Mouse (Mus musculus) forebrain, embryonic 13.5 days (tissue): ENCODE results near the gene Il15ra. TPM values are rescaled to one million over a fixed set of nuclear protein-coding genes. Genes with fewer than 3 reads are reported as not detected.

ENCODE experiments used
- ATAC-seq: fragments of 200-750 bp; cut with Nextera tagmentation; 2 replicates; pipeline ENCODE4 v1.8.0; 2017
- H3K27ac ChIP-seq: fragments of 300-500 bp; sonication (generic); 2 replicates; pipeline ENCODE4 v1.5.1; 2015; ENCODE audit warnings: inconsistent platforms, mild to moderate bottlenecking, moderate library complexity
- H3K27me3 ChIP-seq: fragments of 300-500 bp; sonication (generic); 2 replicates; pipeline ENCODE4 v1.6.1; 2015; ENCODE audit warnings: mild to moderate bottlenecking, inconsistent platforms
- H3K36me3 ChIP-seq: fragments of 300-500 bp; sonication (generic); 2 replicates; pipeline ENCODE4 v1.6.1; 2015; ENCODE audit warnings: mild to moderate bottlenecking, inconsistent platforms; ENCODE audit not compliant: poor library complexity, severe bottlenecking
- H3K4me1 ChIP-seq: fragments of 300-500 bp; sonication (generic); 2 replicates; pipeline ENCODE4 v1.6.1; 2015; ENCODE audit warnings: inconsistent platforms
- H3K4me2 ChIP-seq: fragments of 300-500 bp; sonication (generic); 2 replicates; pipeline ENCODE4 v1.6.1; 2015; ENCODE audit warnings: inconsistent platforms, mild to moderate bottlenecking, moderate library complexity
- H3K4me3 ChIP-seq: fragments of 300-500 bp; sonication (generic); 2 replicates; pipeline ENCODE4 v1.5.1; 2015; ENCODE audit warnings: mild to moderate bottlenecking, inconsistent platforms
- H3K9ac ChIP-seq: fragments of 300-500 bp; sonication (generic); 2 replicates; pipeline ENCODE4 v1.6.1; 2015; ENCODE audit warnings: mild to moderate bottlenecking, inconsistent platforms
- H3K9me3 ChIP-seq: fragments of 300-500 bp; sonication (generic); replicated peaks from 2 replicates; pipeline ENCODE4 v1.6.1; 2016; ENCODE audit warnings: inconsistent platforms
- WGBS: fragments of 180-500 bp; shearing (Covaris S2); methylation state at CpG from one replicate; pipeline ENCODE4 v1.1.7; 2015; 5-methylcytosine and 5-hydroxymethylcytosine counted together
- polyA plus RNA-seq: library from polyadenylated mRNA; unstranded; fragments of >200 nt; fragmentation: Nextera tagmentation; extraction: Ambion mirVana; gene quantifications from 2 replicates; pipeline ENCODE4 v1.2.1, GENCODE M21; 2015

Il15ra gene
- polyA plus RNA-seq, 1 experiment from 2014 or later: 0.52 TPM

DNA sequence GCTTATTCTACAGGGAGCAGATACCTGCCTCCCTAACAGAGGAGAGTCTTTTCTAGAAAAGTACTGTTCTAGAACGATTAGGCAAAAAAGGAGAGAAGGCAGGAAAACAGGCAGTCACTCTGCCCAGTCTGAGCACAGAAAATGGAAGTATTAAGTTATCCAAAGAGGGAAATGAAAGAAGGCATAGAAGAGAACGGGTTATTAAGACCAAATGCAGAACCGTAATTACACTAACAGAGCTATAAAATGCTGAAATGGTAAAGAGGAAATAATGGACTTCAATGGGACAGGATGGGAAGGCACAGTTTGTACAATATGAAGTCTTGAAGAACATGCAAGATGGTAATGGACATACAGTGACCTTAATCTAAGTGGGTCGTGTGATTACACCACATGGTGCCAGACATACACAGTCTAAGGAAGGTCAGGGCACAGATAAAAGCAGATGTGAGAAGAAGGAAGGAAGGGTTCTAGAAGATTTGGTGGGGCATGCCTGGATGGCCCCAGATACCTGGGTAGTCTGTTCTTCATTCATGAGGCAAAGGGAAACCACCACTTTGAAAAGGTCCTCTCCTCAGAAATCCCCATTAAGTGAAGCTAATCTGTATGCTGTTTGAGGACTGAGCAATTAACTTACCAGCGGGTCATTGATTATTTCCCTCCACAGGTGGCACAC, 61.5 kb downstream of the Il15ra start:
- Histone ChIP-seq H3K27ac (no peak overlapping the region), H3K4me2 (no peak overlapping the region), H3K27me3 (no peaks in the 10 kb centered on the region), H3K9me3 (no peaks in the 10 kb centered on the region), H3K9ac (no peak overlapping the region), H3K4me3 (no peak overlapping the region), H3K4me1 (no peaks in the 10 kb centered on the region), H3K36me3 (peaks cover 68% of the 10 kb centered on the region)
- ATAC-seq: no peak
- 66% methylated on average over 5 of the region's 5 CpGs for WGBS

GRCm38 (mm10) chr2:11767161-11767545, 62.1 kb downstream of the Il15ra start:
- Histone ChIP-seq H3K9me3 (no peaks in the 10 kb centered on the region), H3K4me1 (no peaks in the 10 kb centered on the region), H3K36me3 (peaks cover 63% of the 10 kb centered on the region), H3K27me3 (no peaks in the 10 kb centered on the region), H3K4me2 (no peak overlapping the region), H3K4me3 (no peak overlapping the region), H3K9ac (no peak overlapping the region), H3K27ac (no peak overlapping the region)
- 72% methylated on average over 10 of the region's 10 CpGs for WGBS
- ATAC-seq: no peak

DNA sequence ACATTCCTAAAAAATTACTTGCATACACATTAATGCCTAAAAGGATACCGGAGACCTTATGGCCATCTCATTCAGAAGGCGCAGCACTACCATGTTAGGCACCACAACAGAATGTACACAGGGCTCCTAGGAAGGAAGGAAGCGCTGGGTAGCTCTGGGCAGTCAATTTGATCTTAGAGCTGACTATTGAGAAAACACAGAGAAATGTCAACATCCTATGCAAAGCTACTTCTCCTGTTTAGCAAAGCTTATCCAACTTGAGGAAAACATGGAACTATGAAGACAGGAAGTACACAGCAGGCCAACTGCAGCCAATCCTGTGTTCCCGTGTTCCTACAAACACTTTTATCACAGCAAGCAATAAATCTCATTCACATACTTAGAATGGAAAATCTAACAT, 66.6 kb downstream of the Il15ra start:
- Histone ChIP-seq H3K27me3 (no peaks in the 10 kb centered on the region), H3K4me1 (peaks cover 19% of the 10 kb centered on the region), H3K4me2 (no peak overlapping the region), H3K9ac (no peak overlapping the region), H3K9me3 (no peaks in the 10 kb centered on the region), H3K36me3 (peaks cover 20% of the 10 kb centered on the region), H3K27ac (no peak overlapping the region), H3K4me3 (no peak overlapping the region)
- 94% methylated on average over 4 of the region's 4 CpGs for WGBS
- ATAC-seq: no peak

DNA sequence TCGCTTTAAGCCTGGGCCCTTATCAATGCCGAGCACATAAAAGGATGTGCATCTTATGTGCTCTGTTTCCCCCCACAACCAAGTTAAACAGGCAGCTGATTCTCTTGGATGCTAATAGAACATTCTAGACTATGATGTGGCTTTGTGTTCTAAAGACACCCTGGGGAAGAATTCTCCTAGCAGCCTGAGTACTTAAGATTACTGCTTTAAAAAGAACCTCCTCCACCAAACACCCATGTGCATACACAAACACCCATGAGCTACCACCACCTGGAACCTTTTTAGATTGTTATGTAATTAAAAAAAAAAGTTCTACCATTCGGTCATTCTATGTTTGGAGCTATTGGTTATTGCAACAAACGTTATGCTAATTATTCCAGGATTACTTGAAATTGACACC, 67.3 kb downstream of the Il15ra start:
- no peak overlapping the region for H3K9ac ChIP-seq
- H3K27ac ChIP-seq: no peak overlapping the region
- peaks cover 20% of the 10 kb centered on the region for H3K4me1 ChIP-seq
- no peak overlapping the region for H3K4me3 ChIP-seq
- WGBS: 86% methylated on average over 4 of the region's 4 CpGs
- no peak overlapping the region for H3K4me2 ChIP-seq
- no peaks in the 10 kb centered on the region for H3K9me3 ChIP-seq
- no peak for ATAC-seq
- H3K36me3 ChIP-seq: peaks cover 13% of the 10 kb centered on the region
- H3K27me3 ChIP-seq: no peaks in the 10 kb centered on the region

GRCm38 (mm10) chr2:11774426-11774825, 69.3 kb downstream of the Il15ra start:
- Histone ChIP-seq H3K9me3 (no peaks in the 10 kb centered on the region), H3K4me1 (peaks cover 26% of the 10 kb centered on the region), H3K4me3 (no peak overlapping the region), H3K9ac (no peak overlapping the region), H3K27ac (no peak overlapping the region), H3K36me3 (no peaks in the 10 kb centered on the region), H3K4me2 (no peak overlapping the region), H3K27me3 (no peaks in the 10 kb centered on the region)
- ATAC-seq: no peak
- 90% methylated on average over 10 of the region's 10 CpGs for WGBS

- Histone ChIP-seq H3K4me1 (peaks cover 33% of the 10 kb centered on the region), H3K4me2 (no peak overlapping the region), H3K36me3 (no peaks in the 10 kb centered on the region), H3K27me3 (no peaks in the 10 kb centered on the region), H3K27ac (no peak overlapping the region), H3K4me3 (no peak overlapping the region), H3K9ac (no peak overlapping the region), H3K9me3 (no peaks in the 10 kb centered on the region)
- 77% methylated on average over 5 of the region's 5 CpGs for WGBS
- no peak for ATAC-seq
These were observed 70.0 kb downstream of the Il15ra start for GRCm38 (mm10) chr2:11775121-11775520.

GRCm38 (mm10) chr2:11776415-11776814, 71.3 kb downstream of the Il15ra start:
- peaks cover 8% of the 10 kb centered on the region for H3K36me3 ChIP-seq
- H3K27ac ChIP-seq: no peak overlapping the region
- 53% methylated on average over 8 of the region's 8 CpGs for WGBS

DNA sequence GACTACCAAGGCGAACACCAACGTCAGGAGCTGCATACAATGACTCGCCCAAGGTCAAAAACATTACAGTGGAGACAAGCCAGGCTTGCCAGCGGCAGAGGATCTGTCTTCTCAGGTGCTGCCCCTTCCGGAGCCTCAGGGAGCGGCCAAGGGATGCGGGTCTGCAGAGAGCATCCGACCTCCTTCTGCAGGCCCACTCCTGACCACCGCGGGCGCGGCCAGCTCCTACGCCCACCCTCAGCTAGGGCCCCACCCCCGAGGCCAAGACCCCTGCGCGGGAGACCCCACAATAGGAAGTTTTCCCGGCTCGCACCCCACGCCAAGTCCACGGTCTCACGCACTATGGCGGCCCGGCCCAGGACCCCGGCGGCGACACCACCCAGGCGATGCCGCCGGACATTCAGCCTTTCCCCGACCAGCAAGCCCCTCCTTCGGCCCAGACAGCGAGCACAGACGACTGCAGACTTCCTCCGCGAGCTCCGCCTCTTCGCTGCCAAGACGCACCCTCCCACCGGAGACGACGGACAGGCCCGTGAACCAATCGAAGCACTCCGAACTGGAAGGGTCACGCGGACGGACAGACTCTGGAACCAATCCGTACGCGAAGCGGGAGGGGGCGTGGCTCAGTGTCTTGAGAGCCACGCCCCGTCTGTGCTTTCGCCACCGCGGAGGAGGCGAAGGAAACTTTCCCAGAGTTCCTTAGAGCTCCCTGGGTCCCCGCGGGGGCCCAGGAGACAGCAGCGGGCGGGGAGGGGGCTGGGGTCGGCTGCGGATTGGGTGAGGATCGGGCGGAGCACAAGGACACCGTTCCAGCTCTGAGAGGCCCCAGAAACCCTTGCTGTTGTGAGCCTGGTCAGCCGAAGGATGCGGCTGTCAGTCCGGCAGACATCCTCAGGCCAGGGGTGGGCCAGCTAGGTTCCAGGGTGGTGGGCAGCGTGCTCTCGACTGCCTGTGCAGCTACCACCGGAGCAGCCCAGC, 72.3 kb downstream of the Il15ra start, which contains the start of the genes Fbh1 and Ankrd16:
TSS of gene Fbh1 (minus strand) at position 492 of the 978 bp plus-strand sequence.
TSS of gene Ankrd16 (plus strand) at position 786 of the 978 bp plus-strand sequence.
- H3K4me1 ChIP-seq: peaks cover 34% of the 10 kb centered on the region
- peaks cover 18% of the 10 kb centered on the region for H3K36me3 ChIP-seq
- H3K9ac ChIP-seq: peak within 1 kb of the TSS; percentile 90
- no peaks in the 10 kb centered on the region for H3K27me3 ChIP-seq
- ATAC-seq: peak; percentile 95
- WGBS: under 1% methylated on average over 65 of the region's 73 CpGs
- H3K9me3 ChIP-seq: no peaks in the 10 kb centered on the region
- peak within 1 kb of the TSS; percentile 84 for H3K4me2 ChIP-seq
- peak within 1 kb of the TSS; percentile 84 for H3K4me3 ChIP-seq
- H3K27ac ChIP-seq: peak within 1 kb of the TSS; percentile 96

More at GRCm38 (mm10) chr2:11776415-11776814, 71.3 kb downstream of the Il15ra start:
- peaks cover 34% of the 10 kb centered on the region for H3K4me1 ChIP-seq
- ATAC-seq: no peak
- peak overlapping the region; percentile 83 for H3K9ac ChIP-seq
- peak overlapping the region; percentile 84 for H3K4me2 ChIP-seq
- peak overlapping the region; percentile 84 for H3K4me3 ChIP-seq
- H3K27me3 ChIP-seq: no peaks in the 10 kb centered on the region
- H3K9me3 ChIP-seq: no peaks in the 10 kb centered on the region

- Histone ChIP-seq H3K9ac (peak overlapping the region; percentile 90), H3K9me3 (no peaks in the 10 kb centered on the region), H3K27me3 (no peaks in the 10 kb centered on the region), H3K4me2 (peak overlapping the region; percentile 84), H3K27ac (peak overlapping the region; percentile 96), H3K4me3 (peak overlapping the region; percentile 84), H3K36me3 (peaks cover 26% of the 10 kb centered on the region), H3K4me1 (peaks cover 34% of the 10 kb centered on the region)
- under 1% methylated on average over 43 of the region's 43 CpGs for WGBS
- ATAC-seq: peak; percentile 90
These were observed 73.2 kb downstream of the Il15ra start for GRCm38 (mm10) chr2:11778087-11778823.
